Mouse (Mus musculus): ENCODE measurements around the gene Pced1b.

- no peak for TF ChIP-seq CTCF (IDR thresholded peaks at IDR 0.05; ENCODE audit: low read depth, low read length)
- TF ChIP-seq POLR2A (IDR thresholded peaks at IDR 0.05; ENCODE audit: borderline replicate concordance, low read depth, low read length), result no peak
Observed at GRCm38 (mm10) chr15:97276660-97277153, 29.8 kb downstream of the Pced1b start.
